Mouse (Mus musculus): ENCODE data around the gene Rgs14.

Rgs14 gene

GRCm38 (mm10) chr13:55369531-55370114 is at the start of gene Rgs14:
TSS of gene Rgs14 (plus strand) at chr13:55369732.
- DNase-seq = no peak

GRCm38 (mm10) chr13:55319931-55320533 is 49.5 kb upstream of the Rgs14 start, which contains the start of gene Prelid1:
TSS of gene Prelid1 (plus strand) at chr13:55320500.
- peak; percentile 60 for DNase-seq

GRCm38 (mm10) chr13:55321434-55322129 is 48.0 kb upstream of the Rgs14 start, which contains the start of gene Rab24:
TSS of gene Rab24 (minus strand) at chr13:55321946.
- peak; percentile 88 for DNase-seq

- DNase-seq = peak; percentile 58
Measured at GRCm38 (mm10) chr13:55322130-55322825, 47.3 kb upstream of the Rgs14 start.

GRCm38 (mm10) chr13:55325596-55325995 is 43.9 kb upstream of the Rgs14 start:
- DNase-seq = no peak

GRCm38 (mm10) chr13:55327169-55327568 is 42.4 kb upstream of the Rgs14 start:
- DNase-seq = no peak

GRCm38 (mm10) chr13:55327633-55328032 is 41.9 kb upstream of the Rgs14 start:
- peak; percentile 84 for DNase-seq

- DNase-seq = no peak
Measured at GRCm38 (mm10) chr13:55328171-55328570, 41.4 kb upstream of the Rgs14 start.

GRCm38 (mm10) chr13:55328641-55329040 is 40.9 kb upstream of the Rgs14 start:
- DNase-seq = no peak

GRCm38 (mm10) chr13:55329109-55329682 is 40.3 kb upstream of the Rgs14 start:
- peak; percentile 59 for DNase-seq

- DNase-seq = peak; percentile 78
Measured at GRCm38 (mm10) chr13:55329683-55330566, 39.6 kb upstream of the Rgs14 start, which contains the start of gene Mxd3. TSS of gene Mxd3 (minus strand) at chr13:55329823.

GRCm38 (mm10) chr13:55330567-55331400 is 38.7 kb upstream of the Rgs14 start:
- no peak for DNase-seq

GRCm38 (mm10) chr13:55332331-55332730 is 37.2 kb upstream of the Rgs14 start:
- no peak for DNase-seq

GRCm38 (mm10) chr13:55335701-55336100 is 33.8 kb upstream of the Rgs14 start:
- no peak for DNase-seq

- DNase-seq = no peak
Measured at GRCm38 (mm10) chr13:55337341-55337975, 32.1 kb upstream of the Rgs14 start.

- no peak for DNase-seq
Measured at GRCm38 (mm10) chr13:55338131-55339054, 31.1 kb upstream of the Rgs14 start.

- no peak for DNase-seq
Measured at GRCm38 (mm10) chr13:55339259-55339658, 30.3 kb upstream of the Rgs14 start.

GRCm38 (mm10) chr13:55342469-55342868 is 27.1 kb upstream of the Rgs14 start:
- no peak for DNase-seq

GRCm38 (mm10) chr13:55344286-55344685 is 25.2 kb upstream of the Rgs14 start:
- no peak for DNase-seq
